Mouse (Mus musculus) layer of hippocampus, adult 9-11 months (tissue): Measurements from ENCODE around the gene Mynn.

Experiments used
- DNase-seq: peaks from one replicate; pipeline ENCODE4 v3.0.0; 2022

The Mynn gene

DNA sequence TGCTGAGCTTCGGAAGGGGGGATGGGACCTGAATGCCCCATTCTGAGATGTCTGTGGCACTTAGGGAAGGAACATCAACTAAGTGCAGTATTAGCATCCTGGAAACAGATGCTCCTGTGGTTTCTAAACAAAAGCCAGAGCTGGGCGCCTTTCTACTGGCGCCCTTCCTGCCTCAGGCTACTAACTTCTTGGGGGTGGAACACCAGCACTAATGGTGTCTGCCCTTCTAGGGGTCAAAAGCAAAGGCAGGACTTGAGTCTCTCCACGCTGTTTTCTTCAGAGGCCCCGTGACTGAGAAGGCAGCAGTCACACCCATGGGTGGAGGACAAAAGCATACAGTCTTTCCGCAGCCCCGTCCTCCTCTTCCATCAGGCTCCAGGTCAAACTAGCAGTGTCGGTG, 44.9 kb downstream of the Mynn start:
- DNase-seq, result no peak

DNA sequence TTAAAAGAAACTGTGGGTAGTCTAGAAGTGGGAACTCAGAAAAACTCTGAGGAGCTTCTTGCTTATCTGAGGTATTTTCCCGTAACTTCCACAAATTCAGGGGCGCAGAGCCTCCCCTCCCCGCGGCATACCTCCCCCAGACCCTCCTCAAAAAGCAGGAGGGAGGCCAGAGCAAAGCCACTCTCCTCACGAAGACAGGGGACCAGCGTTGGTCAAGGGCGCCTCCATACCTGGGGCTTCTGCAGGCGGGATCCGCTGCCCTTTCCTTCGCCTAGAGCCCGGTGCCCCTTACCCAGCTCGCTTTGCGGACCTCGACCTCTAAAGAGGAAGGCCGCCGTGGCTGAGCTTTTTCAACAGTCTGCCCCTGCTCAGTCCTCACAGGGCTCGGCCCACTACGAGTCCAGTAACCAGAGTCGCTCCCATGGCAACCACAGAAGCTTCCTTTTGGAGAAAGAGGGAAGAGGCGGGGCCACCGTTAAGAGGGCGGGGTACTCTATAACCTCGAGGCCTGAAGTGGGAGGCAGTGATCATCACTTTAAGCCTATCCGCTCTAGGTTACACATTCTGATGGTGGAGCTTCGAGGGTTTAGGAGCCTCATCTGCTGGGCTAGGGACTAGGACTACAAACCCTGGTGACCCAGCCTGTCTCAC, 45.7 kb downstream of the Mynn start, which contains the start of gene Lrrc34:
Gene Lrrc34 (minus strand): TSS at position 430 of the 651 bp plus-strand sequence.
- peak; percentile 25 for DNase-seq

- DNase-seq, result no peak
Measured at GRCm38 (mm10) chr3:30648466-30648865, 46.6 kb downstream of the Mynn start.

DNA sequence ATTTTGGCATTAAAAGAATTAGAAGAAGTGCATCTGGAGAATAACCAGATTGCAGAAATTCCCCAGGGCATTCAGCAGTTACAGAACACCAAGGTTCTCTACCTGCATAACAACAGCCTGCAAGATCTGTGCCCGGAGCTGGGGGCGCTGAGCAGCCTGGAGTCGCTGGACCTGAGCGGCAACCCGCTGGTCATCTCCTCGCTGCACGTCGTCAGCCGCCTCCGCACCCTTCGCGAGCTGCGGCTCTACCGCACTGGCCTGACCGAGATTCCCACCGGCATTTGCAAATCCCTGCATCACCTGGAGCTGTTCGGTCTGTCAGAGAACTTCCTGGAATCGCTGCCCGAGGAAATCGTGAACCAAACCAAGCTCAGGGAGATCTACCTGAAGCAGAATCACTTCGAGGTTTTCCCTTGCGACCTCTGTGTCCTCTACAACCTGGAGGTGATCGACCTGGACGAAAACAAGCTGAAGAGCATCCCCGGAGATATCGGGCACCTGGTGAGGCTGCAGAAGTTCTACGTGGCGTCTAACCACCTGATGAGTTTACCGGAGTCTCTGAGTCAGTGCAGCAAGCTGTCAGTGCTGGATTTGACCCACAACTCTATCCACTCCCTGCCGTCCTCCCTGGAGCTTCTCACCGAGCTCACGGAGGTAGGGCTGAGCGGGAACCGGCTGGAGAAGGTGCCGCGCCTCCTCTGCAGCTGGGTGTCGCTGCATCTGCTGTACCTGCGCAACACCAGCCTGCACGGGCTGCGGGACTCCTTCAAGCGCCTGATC, 48.4 kb downstream of the Mynn start:
- DNase-seq, result no peak

GRCm38 (mm10) chr3:30655937-30656336, 54.1 kb downstream of the Mynn start:
- no peak for DNase-seq

DNA sequence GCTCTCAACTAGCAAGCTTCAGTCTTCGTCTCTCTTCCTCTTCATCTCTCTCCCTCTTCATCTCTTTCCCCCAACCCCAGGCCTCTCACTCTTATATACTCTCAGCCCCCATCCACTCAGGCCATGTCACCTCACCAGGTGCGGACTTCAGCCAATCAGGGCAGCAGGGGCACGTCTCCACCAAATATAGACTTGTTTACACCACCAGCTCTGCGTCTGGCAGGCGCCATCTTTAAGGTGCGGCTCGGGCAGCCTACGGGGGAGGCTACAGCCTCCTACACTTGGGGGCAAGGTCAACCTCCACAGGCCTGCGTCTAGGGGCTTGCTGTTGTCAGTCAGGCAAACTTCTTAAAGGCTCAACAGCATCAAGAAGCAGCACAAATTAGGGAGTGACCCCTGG, 56.6 kb downstream of the Mynn start:
- DNase-seq, result no peak
